Mouse (Mus musculus) thymus, adult 2 months (tissue): ENCODE measurements around the gene Scpep1.

Experiments used
- CTCF ChIP-seq: fragments of 200-500 bp; IDR thresholded peaks from 2 replicates; pipeline ENCODE4 v1.5.1; 2012; ENCODE audit warnings: mild to moderate bottlenecking, control low read depth, low read length, moderate library complexity, borderline replicate concordance; ENCODE audit not compliant: control insufficient read depth, poor library complexity, insufficient read depth; ENCODE audit errors: extremely low read depth
- POLR2A ChIP-seq: fragments of 200-500 bp; IDR thresholded peaks from 2 replicates; pipeline ENCODE4 v1.6.1; 2012; ENCODE audit warnings: mild to moderate bottlenecking, low read length, control low read depth, moderate library complexity; ENCODE audit not compliant: control insufficient read depth, poor library complexity, insufficient read depth; ENCODE audit errors: extremely low read depth

- TF ChIP-seq CTCF (no peak), POLR2A (no peak)
Observed at GRCm38 (mm10) chr11:88899561-88899960, 55.7 kb downstream of the Scpep1 start.
